Mouse (Mus musculus) cerebellum, adult 9-10 months (tissue): ENCODE results near the gene Coro2a.
A peak's percentile ranks its signal among the peaks of the same experiment; 100 is the strongest.
"Not testable (repeated sequence)": the region's sequence is repeated elsewhere in the genome, so short reads cannot be mapped to it uniquely, and the experiment has no call there.

Source experiments
- DNase-seq: peaks from one replicate; pipeline ENCODE4 v3.0.0; 2022

Gene Coro2a

DNA sequence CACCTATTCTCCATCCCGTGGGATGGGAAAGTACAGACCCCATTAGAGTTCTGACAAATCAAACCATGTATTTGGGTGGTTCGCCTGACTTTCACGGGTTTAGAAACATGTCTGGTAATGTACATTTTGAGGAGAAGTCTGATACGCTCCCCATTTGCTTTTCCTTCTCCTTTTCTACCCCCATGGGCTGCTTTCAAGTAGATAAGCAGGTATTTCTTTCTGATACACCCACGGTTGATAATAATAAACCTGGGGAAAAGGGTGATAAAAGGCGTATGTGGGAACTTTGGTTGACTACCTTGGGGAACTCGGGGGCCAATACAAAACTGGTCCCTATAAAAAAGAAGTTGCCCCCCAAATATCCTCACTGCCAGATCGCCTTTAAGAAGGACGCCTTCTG is 20.0 kb downstream of the Coro2a start:
- not testable (repeated sequence) for DNase-seq

DNA sequence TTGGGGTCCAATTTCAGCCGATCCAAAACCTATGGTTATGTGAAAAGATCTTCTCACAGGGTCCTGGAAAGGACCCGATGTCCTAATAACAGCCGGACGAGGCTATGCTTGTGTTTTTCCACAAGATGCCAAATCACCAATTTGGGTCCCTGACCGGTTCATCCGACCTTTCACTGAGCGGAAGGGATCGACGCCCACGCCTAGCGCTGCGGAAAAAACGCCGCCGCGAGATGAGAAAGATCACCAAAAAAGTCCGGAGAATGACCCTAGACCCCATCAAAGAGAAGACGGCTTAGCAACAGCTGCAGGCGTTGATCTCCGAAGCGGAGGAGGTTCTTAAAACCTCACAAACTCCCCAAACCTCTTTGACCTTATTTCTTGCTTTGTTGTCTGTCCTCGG is 20.4 kb downstream of the Coro2a start:
- DNase-seq = not testable (repeated sequence)

DNA sequence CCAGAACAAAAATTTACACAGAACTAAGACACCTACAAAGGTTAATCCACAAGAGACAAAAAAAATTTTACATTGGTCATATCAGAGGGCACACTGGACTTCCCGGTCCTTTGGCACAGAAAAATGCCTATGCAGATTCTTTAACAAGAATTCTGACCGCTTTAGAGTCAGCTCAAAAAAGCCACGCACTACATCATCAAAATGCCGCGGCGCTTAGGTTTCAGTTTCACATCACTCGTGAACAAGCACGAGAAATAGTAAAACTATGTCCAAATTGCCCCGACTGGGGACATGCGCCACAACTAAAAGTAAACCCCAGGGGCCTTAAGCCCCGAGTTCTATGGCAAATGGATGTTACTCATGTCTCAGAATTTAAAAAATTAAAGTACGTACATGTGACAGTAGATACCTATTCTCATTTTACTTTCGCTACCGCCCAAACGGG is 21.2 kb downstream of the Coro2a start:
- not testable (repeated sequence) for DNase-seq

DNA sequence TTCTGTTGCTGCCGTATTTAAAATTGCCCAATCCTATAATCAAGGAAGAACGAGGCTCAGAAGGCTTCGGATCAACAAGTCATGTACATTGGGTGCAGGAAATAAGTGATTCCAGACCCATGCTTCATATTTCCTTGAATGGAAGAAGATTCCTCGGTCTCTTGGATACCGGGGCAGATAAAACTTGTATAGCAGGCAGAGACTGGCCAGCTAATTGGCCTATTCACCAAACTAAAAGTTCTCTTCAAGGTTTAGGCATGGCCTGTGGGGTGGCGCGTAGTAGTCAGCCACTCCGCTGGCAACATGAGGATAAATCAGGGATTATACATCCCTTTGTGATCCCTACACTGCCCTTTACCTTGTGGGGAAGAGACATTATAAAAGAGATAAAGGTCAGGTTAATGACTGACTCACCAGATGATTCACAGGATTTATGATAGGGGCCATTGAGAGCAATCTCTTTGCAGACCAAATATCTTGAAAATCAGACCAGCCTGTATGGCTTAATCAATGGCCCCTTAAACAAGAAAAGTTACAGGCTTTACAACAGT is 23.1 kb downstream of the Coro2a start:
- not testable (repeated sequence) for DNase-seq

DNA sequence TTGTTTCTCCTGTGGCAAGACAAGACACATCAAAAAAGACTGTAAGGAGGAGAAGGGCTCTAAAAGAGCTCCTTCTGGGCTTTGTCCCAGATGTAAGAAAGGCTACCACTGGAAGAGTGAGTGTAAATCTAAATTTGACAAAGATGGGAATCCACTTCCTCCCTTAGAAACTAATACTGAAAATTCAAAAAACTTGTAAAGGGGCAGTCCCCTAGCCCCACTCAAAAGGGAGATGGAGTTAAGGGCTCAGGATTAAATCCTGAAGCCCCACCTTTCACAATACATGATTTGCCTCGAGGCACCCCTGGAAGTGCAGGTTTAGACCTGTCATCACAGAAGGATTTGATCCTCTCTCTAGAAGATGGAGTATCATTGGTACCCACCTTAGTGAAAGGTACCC is 23.8 kb downstream of the Coro2a start:
- DNase-seq = no peak

DNA sequence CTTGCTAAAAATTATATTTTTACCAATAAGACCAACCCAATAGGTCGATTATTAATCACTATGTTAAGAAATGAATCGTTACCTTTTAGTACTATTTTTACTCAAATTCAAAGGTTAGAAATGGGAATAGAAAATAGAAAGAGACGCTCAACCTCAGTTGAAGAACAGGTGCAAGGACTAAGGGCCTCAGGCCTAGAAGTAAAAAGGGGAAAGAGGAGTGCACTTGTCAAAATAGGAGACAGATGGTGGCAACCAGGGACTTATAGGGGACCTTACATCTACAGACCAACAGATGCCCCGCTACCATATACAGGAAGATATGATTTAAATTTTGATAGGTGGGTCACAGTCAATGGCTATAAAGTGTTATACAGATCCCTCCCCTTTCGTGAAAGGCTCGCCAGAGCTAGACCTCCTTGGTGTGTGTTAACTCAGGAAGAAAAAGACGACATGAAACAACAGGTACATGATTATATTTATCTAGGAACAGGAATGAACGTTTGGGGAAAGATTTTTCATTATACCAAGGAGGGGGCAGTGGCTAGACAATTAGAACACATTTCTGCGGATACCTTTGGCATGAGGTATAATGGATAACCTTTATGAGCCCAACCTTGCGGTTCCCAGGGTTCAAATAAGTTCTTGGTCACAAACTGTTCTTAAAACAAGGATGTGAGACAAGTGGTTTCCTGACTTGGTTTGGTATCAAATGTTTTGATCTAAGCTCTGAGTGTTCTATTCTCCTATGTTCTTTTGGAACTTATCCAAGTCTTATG is 26.3 kb downstream of the Coro2a start:
- not testable (repeated sequence) for DNase-seq

DNA sequence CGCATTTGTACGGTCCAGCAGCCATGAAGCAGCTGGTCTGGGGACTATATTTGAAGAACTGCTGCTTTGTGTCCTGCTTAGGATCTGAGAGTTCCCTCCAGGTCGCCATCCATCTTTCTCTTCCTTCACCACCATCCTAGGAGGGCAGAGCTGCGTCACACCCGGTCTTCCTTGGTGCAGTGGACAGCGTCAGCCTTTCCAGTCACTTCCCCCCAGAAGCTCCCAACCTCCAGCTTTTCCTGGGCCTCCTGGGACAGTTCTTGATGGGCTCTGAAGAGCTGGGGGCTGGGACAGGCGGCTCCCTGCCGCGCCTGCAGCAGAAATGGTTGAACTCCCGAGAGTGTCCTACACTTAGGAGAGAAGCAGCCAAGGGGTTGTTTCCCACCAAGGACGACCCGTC is 27.2 kb downstream of the Coro2a start:
- no peak for DNase-seq

DNA sequence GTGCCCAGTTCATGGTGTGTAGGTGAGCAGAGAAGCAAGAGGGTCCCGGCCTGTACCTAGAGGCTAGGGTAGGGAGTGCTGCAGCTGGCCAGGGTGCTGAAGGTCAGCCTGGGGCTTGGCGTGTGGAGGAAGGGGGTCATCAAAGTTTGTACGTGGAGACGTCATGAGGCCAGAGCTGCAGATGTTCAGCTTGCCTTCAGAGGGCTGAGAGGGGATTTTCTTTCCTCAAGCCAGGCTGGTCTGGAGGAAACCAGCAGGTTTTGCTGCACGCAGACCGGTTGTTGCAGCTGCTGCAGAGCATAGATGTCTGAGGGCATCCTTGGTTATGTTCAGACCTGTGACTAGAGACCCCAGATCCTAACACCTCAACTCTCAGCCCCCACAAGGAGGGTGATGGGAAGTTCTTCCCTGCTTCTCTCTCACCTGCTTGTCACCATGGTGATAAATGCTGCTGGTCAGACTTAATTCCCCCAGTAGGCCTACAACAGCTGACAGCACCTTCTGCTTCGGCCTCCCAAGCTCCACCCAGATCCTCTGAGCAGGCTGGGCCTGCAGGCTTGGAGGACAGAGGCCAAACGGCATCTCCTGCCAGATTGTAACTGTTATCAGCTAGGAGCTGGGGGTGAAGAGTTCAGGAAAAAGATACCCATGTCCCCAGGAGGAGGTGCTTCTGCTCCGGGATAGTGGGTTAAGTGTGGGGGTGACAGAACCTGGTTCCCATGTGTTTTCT is 27.8 kb downstream of the Coro2a start:
- DNase-seq = no peak

DNA sequence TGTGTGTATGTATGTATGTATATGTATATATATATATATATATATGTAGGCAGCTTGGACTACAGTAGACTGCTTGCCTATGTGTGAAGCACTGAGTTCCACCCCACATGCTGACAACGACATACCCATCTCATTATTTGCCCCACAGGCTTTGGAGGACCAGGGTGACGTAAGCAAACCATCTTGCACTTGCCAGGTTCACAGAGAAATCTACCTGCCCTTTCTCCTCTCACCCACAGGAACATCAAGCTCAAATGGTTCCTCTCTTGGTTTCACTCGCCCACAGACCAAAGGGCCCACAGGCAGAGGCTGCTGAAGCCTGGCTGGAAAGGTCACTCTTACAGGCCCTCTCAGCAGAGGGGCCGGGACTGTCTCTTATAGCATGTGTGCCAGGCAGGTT is 29.4 kb downstream of the Coro2a start:
- no peak for DNase-seq

DNA sequence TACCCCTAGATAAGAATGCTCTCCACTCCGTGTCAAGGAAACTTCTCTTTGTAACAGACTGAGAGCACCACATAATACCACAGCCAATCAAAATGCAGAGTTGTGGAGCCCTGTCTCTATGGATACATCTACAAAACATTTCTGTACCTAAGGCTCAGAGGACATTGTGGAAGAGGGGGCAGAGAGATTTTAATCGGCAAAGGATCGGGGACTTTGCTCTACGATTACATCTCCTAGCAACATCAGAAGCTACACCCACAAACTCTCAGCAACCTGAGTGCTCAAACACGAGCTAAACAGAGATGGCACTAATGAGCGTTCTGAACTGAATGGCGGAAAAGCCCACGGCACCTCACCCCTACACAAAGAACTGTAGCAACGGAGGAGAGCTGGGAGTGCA is 30.3 kb downstream of the Coro2a start:
- no peak for DNase-seq

DNA sequence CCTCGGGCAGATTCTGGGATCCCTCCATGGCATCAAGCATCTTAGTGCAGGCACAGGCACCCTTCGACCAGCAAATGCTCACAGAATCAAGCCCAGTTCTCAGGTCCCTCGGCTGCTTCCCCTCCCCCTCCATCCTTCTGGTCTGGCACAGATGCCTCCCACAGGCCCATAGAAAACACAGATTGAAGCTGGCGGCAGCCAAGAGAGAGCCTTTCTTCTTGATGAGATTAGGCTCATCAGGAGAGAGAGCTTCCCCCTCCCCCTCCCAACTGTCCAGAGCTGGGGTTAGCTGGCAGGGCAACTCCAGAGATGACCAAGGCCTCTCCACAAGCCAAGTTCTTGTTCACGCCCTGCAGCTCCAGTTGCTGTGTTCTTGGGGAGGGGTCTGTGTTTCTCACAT is 32.3 kb downstream of the Coro2a start:
- peak; percentile 80 for DNase-seq

DNA sequence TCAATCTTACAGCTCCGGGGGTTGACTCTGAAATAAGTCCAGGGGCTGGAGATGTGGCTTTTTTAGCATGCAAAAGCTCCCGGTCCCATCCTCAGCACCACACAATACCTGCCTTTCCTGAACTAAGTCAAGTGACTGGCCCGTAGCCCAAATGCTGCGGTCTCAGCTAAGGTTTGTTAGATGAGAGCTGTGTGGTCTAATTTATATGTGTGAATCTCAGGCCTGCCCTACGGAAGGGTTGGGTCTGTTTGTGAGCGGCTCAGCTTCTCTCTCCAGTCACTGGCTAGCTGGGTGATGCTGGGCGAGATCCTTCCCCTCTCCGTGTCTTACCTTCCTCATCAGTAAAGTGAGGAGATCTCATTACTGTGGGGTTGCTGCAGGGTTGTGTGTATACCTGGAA is 33.8 kb downstream of the Coro2a start:
- no peak for DNase-seq

DNA sequence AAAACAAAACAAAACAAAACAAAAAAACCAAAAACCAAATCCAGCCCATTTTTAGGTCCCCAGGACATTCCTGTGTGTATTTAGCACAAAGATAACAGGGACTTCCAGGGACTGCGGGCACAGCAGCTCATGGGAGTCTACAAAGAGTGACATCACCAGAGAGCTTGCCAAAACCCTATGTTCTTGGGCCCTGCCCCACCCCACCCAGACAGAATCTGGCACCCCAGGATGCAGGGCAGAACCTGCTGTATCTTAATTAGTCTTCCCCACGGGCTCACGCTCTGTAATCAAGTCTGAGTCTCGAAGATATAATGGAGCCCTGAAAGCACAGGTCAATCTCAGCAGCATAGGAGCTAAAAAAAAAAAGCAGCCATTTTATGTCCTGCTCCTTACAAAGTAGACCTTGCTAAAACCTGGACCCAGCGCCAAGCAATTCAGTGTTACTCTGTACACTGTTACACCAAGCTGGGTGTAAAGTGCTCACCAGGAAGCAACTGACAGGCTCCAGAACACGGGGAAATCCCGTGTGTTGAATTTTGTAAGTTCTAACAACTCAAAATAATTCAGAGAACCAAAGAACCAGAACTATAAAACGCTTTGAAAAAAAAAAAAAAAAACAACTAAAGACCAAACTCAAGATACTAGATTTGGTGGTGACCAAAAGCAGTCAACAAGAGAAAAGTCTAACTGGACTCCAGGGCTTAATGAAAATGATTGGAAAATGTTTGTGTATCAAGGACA is 34.9 kb downstream of the Coro2a start:
- DNase-seq = no peak

DNA sequence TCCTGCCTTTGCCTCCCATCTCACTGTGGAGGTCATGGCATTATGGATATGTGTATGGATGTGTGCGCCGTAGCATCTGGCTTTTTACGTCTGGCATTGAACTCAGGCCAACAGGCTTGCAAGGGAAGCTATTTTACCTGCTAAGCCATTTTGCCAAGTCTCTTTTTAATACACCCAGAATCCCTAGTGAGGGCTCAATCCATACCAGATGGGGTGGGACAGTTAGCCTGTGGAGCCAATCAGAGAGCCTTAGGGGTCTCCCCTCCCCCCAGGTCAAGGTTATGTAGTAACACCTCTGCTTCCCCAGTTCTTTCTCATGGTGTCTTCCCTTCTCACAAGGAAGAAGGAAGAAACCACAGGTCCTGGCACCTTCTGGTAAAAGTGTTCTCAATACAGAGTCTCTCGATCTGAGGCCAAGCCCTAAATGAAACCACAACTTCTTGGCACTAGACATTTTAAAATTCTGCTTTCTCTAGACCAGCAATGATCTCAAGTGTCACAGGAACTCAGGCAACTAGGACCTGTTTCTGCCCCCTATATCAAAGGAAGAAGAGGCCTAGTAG is 36.5 kb downstream of the Coro2a start:
- no peak for DNase-seq

DNA sequence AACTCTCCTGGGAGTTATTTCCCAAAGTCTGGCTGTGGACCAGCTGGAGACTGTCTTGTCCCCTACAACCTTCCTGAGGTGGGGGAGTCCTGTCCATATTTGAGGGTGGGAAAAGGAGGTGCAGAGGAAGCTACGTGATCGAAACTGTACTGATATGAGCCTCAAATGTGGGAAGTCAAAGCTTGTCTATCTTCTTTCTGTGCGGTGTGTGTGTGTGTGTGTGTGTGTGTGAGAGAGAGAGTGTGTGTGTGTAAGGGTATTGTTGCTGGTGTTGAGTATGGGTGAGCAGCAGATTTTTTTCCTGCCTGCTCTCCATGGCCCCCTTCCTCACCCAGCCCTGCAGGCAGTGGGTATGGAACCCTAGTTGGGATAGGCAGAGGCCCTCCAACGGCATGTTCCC is 37.8 kb downstream of the Coro2a start:
- DNase-seq = no peak

DNA sequence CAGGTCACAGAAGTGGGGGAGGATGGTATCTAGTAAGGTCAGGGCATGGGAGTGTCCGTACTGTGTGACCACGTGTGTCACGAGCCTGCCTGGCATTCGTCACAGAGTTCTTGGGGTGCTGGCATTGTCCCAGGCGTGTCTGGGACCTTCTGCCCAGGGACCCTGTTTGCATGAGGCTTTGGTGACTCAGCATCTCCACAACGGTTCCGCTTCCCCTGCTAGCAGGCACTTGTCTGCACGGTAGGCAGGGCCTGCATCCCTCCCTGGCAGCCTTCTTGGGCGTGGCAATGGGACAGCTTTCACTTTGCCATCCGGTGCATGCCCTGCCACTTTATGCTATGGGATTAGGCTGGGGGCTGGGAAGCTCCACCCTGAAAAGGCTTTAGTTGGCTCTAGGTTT is 38.2 kb downstream of the Coro2a start:
- no peak for DNase-seq

DNA sequence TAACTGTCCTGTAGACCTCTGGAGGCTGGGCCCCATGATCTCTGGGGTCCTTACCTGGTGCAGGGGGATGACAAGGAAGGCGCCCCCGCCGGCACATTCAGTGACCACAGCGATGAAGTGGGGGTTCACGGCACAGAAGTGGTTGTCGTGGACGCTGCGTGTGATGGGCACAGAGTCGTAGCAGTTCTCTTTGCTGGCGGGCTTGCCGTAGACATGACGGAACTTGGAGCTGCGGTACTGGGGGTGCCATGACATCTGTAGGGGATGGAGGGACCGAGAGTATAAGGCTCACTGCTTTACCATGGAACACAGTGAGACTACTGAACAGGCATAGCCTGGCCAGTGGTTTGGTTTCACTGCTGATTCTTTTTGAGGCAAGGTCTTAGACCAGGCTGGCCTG is 39.2 kb downstream of the Coro2a start:
- DNase-seq = peak; percentile 9

DNA sequence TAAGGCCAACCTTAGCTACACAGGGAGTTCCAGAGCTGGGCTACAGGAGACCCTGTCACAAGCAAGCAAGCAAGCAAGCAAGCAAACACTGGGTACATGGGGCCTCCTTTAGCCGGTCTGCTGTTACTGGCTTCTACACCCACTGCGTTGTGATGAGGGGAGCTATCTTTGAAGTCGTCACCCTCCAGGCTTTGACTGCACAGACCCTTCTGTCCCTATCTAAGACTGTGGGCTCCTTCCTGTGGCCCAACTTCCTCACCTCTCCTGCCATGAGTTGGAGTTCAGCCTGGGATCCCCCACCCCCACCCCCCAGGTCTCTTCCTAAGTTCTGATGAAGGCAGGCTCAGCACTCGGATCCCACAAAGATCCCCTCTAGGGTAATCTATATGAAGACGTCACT is 40.0 kb downstream of the Coro2a start:
- no peak for DNase-seq

DNA sequence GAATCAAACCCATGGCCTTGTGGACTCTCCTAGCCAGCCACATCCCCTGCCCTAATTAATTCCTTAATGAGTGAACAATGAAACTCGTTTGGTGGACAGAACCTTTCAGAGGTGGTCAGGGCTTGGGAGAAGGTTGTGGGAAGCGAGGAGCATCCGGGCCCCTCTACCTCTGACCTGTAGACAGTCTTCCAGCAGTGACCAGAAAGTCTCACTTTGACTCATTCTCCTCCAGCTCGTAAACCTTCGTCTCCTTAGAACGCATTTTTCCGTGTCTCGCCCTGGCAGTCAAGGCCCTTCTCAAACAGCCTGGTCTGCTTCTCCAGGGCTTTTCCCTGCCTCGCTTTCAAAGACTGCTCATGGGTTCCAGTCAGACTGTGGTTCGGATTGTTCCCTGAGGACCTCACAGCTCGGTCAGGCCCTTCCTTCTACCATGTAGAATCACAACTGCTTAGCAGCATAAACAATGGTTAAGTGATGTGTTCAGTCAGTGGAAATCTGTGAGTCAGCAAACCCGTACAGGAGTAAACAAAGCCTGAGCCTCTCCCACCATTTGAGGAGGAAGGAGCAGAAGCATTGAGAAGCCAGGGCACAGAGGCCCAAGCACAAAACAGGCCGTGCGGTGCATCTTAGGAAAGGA is 41.8 kb downstream of the Coro2a start:
- DNase-seq = no peak

DNA sequence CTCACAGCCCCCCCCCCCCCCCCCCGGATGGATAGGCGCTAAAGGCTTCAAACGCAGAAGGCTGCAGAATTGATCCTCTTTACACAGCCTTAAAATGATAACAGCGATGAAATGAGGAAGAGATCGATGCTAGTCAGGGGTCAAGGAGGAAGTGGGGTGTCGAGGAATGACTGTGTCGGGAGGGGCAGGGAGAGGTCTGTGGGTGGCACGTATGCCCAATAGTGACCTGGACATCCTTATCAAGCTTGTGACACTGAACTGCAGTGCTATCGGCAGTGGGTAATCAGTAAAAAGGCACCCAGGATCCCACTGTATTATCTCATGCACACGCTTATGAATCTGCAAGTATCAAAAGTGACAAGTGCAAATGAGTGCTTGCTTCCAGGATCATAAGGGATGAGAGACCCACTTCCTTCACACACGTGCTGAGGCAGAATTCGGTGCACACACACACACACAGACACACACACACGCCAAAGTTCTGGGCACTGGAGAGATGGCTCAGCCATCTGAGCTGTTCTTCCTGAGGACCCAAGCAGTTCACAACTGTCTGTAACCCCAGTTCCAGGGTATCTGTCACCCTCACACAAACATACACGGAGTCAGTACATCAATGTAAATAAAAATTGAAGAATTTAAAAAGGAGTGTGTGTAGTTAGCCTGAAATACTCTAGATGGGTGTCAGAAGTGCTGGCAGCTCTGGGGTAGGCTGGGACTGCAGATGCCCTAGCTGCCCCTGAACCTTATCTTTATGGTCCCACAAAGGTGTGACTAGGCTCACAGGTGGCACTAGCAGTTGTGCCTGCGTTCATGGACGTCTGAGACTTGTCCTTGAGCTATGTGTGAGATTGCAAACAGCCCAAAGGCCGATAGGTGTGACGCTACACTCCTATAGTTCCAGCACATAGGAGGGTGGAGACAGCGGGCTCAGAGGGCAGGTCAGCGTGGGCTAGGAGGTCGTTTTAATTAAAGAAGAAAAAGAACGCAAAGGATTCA is 43.0 kb downstream of the Coro2a start:
- DNase-seq = no peak

DNA sequence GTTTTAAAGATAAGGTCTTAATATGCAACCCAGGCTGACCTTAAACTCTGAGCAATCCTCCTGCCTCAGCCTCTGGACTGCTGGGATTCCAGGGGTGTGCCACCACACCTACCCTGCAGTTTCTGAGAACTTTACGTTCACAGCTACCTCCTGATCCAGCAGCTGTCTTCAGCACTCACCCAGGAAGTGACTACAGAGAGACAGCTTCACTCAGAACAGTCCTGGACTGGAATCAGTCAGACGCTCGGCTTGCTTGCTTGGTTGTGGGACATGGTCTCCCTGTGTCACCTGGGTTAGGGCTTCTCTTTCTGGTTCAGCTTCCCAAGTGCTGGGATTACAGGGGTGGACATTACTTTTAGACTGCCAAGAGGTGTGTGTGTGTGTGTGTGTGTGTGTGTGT is 45.1 kb downstream of the Coro2a start:
- DNase-seq = no peak
